Mouse (Mus musculus): ENCODE measurements at regions not wholly inside any gene's neighbourhood (a gene's known extent, or its start where the extent isn't known, plus 50 kb on each side); places are given as distances from the start of the nearest gene placed in this dataset.

DNA sequence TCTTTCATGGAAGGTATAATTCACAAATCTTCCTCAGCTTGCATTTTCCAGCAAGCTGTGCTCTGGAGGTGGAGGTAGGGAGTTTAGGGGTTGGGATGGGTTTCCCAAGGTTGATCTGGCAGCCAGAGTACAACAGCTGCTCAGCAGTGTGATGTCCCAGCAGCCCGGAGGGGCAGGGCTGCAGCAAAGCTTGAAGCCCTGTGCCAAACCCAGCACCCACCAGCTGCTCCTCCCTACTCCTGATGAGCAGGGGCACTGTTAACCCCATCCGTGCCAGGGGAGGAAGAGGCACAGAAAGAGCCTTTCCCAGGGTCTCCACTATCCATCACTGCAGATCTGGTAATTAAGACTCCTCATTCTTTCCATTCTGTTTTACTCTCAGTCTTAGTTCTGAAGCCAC, 615.2 kb downstream of the Gm826 start:
- TF ChIP-seq POLR2A (IDR thresholded peaks at IDR 0.05; ENCODE audit: extremely low read depth, insufficient read depth, low read length) = no peak
- no peak for TF ChIP-seq CTCF (IDR thresholded peaks at IDR 0.05; ENCODE audit: extremely low read depth, insufficient read depth, low read length)
- Histone ChIP-seq H3K4me3 (ENCODE audit: insufficient read depth, low read length) (no peak overlapping the region), H3K27ac (ENCODE audit: insufficient read depth, low read length) (no peak overlapping the region), H3K4me1 (ENCODE audit: control insufficient read depth, insufficient read depth, low read length) (no peaks in the 10 kb centered on the region)

DNA sequence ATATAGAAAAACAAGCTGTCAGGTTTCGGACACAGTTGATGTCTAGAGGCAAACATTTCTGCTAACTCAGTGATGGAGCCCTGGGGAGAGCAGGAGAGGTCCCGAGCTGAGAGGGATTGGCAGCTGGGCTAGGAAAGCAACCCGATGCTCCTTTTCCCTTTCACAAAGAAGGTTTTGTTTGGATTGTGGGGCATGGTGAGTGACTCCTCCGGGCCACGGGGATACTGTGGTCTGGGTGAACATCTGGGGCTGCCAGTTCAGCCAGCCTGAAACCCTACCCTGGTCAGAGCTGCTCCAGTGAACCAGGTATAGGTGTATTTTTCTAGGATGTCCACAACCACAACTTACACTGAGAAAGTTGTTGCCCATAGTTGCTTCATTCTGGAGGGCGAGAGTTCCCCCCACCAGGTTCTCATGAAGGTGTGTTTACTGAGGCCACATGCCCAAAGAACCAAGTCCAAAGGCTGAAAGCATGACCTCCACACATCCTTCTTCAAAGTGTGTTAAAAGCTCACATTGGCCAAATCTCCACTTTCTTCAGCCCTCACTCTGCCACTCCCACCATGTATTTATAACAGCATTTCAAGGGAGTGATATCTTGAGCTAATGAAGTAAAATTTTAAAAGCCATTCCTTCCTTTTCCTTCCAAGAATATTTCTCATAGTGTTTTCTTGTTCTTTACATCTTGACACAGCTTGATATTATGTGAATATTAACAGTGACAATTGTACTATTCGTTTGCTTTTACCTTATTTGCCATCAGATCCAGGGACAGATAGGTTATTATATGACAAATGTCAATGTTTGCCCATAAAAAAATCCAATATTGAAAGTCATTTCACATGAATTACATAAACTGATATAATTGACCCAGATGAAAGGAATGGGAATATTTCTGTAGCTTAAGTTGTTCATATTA, 608.5 kb downstream of the Gm826 start:
- H3K4me1 ChIP-seq (ENCODE audit: control insufficient read depth, insufficient read depth, low read length) = no peaks in the 10 kb centered on the region
- TF ChIP-seq POLR2A (IDR thresholded peaks at IDR 0.05; ENCODE audit: extremely low read depth, insufficient read depth, low read length) = no peak
- TF ChIP-seq CTCF (IDR thresholded peaks at IDR 0.05; ENCODE audit: extremely low read depth, insufficient read depth, low read length) = no peak
- no peak overlapping the region for H3K4me3 ChIP-seq (ENCODE audit: insufficient read depth, low read length)
- no peak overlapping the region for H3K27ac ChIP-seq (ENCODE audit: insufficient read depth, low read length)

DNA sequence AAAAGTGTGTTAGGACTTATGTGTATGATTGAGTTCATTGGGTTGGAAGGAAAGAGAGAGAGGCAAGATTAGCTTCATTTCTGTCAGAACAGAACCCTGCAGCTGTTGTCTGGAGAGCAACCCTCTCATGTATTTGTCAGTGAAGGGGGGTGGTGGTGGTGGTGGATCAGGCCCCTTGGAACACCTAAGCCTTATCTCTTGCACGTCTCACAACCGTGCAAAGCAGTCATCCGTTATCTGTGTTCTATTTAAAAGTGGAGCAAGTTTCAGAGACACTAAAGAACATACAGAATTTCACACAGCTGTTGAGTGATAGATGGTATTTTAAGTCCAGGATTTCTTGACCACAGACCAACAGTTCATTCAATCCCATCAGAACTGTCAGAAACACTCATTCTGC, 604.7 kb downstream of the Gm826 start:
- no peak overlapping the region for H3K27ac ChIP-seq (ENCODE audit: insufficient read depth, low read length)
- H3K4me1 ChIP-seq (ENCODE audit: control insufficient read depth, insufficient read depth, low read length) = no peaks in the 10 kb centered on the region; the same call in 1 of the 2 replicates
- H3K4me3 ChIP-seq (ENCODE audit: insufficient read depth, low read length) = no peak overlapping the region
- TF ChIP-seq POLR2A (IDR thresholded peaks at IDR 0.05; ENCODE audit: extremely low read depth, insufficient read depth, low read length) (no peak), CTCF (IDR thresholded peaks at IDR 0.05; ENCODE audit: extremely low read depth, insufficient read depth, low read length) (no peak)

DNA sequence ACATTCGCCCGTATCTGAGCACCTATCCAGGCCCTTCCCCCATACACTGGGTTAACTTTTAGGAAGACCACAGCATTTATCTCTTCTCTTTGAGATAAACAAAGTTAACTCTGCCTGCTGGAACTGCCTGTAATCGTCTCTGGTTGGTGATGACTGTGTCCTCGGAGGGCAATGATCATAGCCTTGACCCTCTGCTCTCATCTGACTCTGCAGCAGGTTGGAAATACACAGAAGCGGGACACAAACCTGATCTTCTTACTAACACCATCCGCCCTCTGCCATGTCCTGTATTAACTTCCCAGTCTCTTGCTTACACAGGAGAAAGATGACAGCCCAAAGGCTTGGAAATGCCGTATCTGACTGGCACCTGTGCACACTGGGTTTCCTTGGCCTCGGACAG, 603.7 kb downstream of the Gm826 start:
- no peak for TF ChIP-seq CTCF (IDR thresholded peaks at IDR 0.05; ENCODE audit: extremely low read depth, insufficient read depth, low read length)
- no peak for TF ChIP-seq POLR2A (IDR thresholded peaks at IDR 0.05; ENCODE audit: extremely low read depth, insufficient read depth, low read length)
- no peak overlapping the region for H3K4me3 ChIP-seq (ENCODE audit: insufficient read depth, low read length)
- H3K27ac ChIP-seq (ENCODE audit: insufficient read depth, low read length) = no peak overlapping the region
- no peaks in the 10 kb centered on the region; the same call in 1 of the 2 replicates for H3K4me1 ChIP-seq (ENCODE audit: control insufficient read depth, insufficient read depth, low read length)

DNA sequence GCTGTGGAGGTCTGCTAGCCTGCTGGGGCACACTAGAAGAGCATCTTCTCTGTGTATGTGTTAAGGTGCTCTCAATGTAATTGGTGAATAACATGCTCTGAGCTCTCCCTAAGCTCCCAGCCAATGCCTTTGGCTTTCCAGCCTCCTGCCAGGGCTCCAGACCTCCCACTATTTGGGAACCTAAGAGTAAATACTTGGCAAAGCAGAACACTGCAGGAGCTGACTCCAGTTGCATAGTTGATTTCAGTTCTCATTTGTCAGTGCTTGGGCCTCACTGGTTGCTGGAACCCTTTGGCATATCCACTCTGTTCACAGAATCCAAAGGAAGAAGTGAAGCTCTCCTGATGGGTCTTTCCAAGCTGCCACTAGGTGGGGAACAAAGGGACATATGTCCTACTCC, 602.7 kb downstream of the Gm826 start:
- Histone ChIP-seq H3K4me3 (ENCODE audit: insufficient read depth, low read length) (no peak overlapping the region), H3K4me1 (ENCODE audit: control insufficient read depth, insufficient read depth, low read length) (no peaks in the 10 kb centered on the region; the same call in 1 of the 2 replicates), H3K27ac (ENCODE audit: insufficient read depth, low read length) (no peak overlapping the region)
- TF ChIP-seq POLR2A (IDR thresholded peaks at IDR 0.05; ENCODE audit: extremely low read depth, insufficient read depth, low read length) = no peak
- TF ChIP-seq CTCF (IDR thresholded peaks at IDR 0.05; ENCODE audit: extremely low read depth, insufficient read depth, low read length) = no peak

DNA sequence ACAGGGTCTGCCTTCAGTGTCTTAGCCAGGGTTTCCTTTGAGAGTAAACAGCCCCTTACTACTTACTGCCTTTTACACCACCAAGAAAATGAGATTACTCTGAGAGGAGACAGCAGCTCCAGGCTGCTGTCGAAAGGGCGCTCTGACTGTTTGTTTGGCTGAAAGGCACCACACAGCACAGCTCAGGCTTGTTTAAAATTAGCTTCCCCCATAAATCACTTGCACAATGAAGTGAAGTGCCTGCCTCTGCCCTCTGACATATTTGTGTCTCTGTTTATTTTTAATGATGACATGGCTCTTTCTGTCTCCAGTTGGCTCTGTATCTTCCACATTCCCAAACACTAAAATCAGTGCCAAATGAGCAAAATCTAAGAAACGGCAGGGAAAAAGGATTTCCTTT, 601.5 kb downstream of the Gm826 start:
- no peak overlapping the region for H3K27ac ChIP-seq (ENCODE audit: insufficient read depth, low read length)
- TF ChIP-seq POLR2A (IDR thresholded peaks at IDR 0.05; ENCODE audit: extremely low read depth, insufficient read depth, low read length) (no peak), CTCF (IDR thresholded peaks at IDR 0.05; ENCODE audit: extremely low read depth, insufficient read depth, low read length) (no peak)
- H3K4me3 ChIP-seq (ENCODE audit: insufficient read depth, low read length) = no peak overlapping the region
- H3K4me1 ChIP-seq (ENCODE audit: control insufficient read depth, insufficient read depth, low read length) = no peaks in the 10 kb centered on the region; the same call in 1 of the 2 replicates

DNA sequence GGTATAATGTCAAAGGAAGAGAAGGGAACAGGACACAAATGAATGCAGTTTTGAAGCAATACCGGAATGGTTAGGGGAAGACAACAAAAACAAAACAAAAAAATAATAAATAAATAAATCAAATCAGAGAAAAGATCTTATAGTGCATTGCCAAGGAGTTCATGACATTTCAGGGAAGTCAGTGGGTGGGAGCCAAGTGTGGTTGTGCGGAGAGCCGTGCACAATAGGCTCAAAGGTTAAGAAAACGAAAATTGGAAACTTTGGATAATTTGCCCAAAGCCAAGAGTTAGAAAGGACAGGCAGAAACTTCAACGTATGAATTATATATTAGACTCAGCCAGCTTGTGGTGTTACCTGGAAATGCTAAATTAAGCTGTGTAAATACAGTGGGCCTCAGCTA, 599.4 kb downstream of the Gm826 start:
- TF ChIP-seq POLR2A (IDR thresholded peaks at IDR 0.05; ENCODE audit: extremely low read depth, insufficient read depth, low read length) (no peak), CTCF (IDR thresholded peaks at IDR 0.05; ENCODE audit: extremely low read depth, insufficient read depth, low read length) (no peak)
- Histone ChIP-seq H3K4me1 (ENCODE audit: control insufficient read depth, insufficient read depth, low read length) (no peaks in the 10 kb centered on the region; the same call in 1 of the 2 replicates), H3K27ac (ENCODE audit: insufficient read depth, low read length) (no peak overlapping the region), H3K4me3 (ENCODE audit: insufficient read depth, low read length) (no peak overlapping the region)

DNA sequence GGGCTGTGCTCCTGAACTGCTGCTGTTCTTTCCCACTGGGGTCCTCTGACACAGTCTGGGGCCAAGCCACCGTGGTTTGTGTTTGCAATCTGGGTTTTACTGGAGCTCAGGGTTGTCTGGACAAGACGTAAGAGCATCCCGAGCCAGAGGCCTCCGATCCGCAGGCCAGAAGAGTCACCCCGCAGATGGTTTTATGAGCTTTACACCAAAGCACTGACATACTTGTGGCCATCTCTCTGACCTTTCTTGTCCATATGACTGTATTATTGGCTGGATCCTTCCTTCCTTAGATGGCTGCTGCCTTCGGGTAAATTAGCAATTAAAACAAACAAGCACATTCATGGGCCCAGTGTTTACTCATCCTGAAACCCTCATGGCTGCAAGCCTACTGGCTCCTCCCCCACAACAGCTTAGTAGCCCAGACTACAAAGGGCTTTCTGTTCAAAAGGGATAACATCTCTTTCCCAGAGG, 578.4 kb downstream of the Gm826 start:
- Histone ChIP-seq H3K4me3 (ENCODE audit: insufficient read depth, low read length) (no peak overlapping the region), H3K4me1 (ENCODE audit: control insufficient read depth, insufficient read depth, low read length) (no peaks in the 10 kb centered on the region), H3K27ac (ENCODE audit: insufficient read depth, low read length) (no peak overlapping the region)
- no peak for TF ChIP-seq POLR2A (IDR thresholded peaks at IDR 0.05; ENCODE audit: extremely low read depth, insufficient read depth, low read length)
- TF ChIP-seq CTCF (IDR thresholded peaks at IDR 0.05; ENCODE audit: extremely low read depth, insufficient read depth, low read length) = no peak

DNA sequence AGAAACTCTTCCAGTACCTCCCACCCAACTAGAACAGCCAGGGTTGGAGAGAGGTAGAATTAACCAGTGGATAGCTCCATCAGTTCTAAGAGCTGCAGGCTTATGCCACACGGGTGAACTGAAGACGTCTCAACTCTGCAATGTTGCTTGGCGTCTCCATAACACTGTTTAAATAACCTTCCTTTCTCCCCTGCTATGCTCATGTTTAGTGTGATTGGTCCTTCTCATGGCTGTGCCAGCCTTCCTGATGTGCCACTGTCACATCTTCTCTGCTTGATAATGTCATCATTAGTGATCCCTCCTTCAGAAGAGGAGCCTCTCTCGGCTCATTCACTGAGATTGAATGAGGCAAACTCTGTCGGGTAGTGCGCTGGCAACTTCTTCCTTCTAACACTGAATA, 573.2 kb downstream of the Gm826 start:
- TF ChIP-seq CTCF (IDR thresholded peaks at IDR 0.05; ENCODE audit: extremely low read depth, insufficient read depth, low read length) = no peak
- TF ChIP-seq POLR2A (IDR thresholded peaks at IDR 0.05; ENCODE audit: extremely low read depth, insufficient read depth, low read length) = no peak
- Histone ChIP-seq H3K4me1 (ENCODE audit: control insufficient read depth, insufficient read depth, low read length) (no peaks in the 10 kb centered on the region), H3K4me3 (ENCODE audit: insufficient read depth, low read length) (no peak overlapping the region), H3K27ac (ENCODE audit: insufficient read depth, low read length) (no peak overlapping the region)

DNA sequence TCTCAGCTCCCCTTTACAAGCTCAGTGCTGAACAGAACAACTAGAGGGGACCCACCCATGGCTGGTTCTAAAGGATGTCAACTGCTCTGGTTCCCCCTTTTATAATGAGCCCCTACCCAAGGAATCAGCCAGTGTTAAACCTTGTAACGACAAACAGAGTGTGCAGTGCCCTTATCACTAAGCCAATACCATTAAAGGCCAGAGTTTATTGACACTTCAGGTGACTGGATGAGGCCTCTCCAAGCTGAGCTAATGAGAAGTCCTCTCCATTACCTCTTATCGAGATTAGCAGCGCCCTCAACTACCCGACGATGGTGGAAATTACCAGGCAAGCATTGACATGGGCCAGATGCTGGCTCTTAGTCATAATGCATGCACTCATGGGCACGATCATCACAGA, 570.8 kb downstream of the Gm826 start:
- no peaks in the 10 kb centered on the region for H3K4me1 ChIP-seq (ENCODE audit: control insufficient read depth, insufficient read depth, low read length)
- no peak overlapping the region for H3K27ac ChIP-seq (ENCODE audit: insufficient read depth, low read length)
- no peak overlapping the region for H3K4me3 ChIP-seq (ENCODE audit: insufficient read depth, low read length)
- no peak for TF ChIP-seq POLR2A (IDR thresholded peaks at IDR 0.05; ENCODE audit: extremely low read depth, insufficient read depth, low read length)
- no peak for TF ChIP-seq CTCF (IDR thresholded peaks at IDR 0.05; ENCODE audit: extremely low read depth, insufficient read depth, low read length)

All from cortical plate, adult 2 months (tissue).